Mouse (Mus musculus): ENCODE measurements around the gene Ptpn7.

- no peak for TF ChIP-seq EP300 (IDR thresholded peaks at IDR 0.05; ENCODE audit: low read depth)
- TF ChIP-seq CTCF (IDR thresholded peaks at IDR 0.05; ENCODE audit: low read depth), result no peak
These were observed 55.7 kb downstream of the Ptpn7 start for GRCm38 (mm10) chr1:135188197-135188596.
